Mouse (Mus musculus) G1E (cell line): Measurements from ENCODE around the gene Acvr1c.

Experiments
- CTCF ChIP-seq: IDR thresholded peaks from 2 replicates; pipeline ENCODE4 v1.5.1; 2012; ENCODE audit warnings: low read depth, low read length, inconsistent platforms, mixed read lengths
- GATA1 ChIP-seq: IDR thresholded peaks from 2 replicates; pipeline ENCODE4 v1.6.1; 2012; ENCODE audit warnings: borderline replicate concordance, low read length, inconsistent platforms, mixed read lengths
- TAL1 ChIP-seq: conservative IDR thresholded peaks from 2 replicates; pipeline ENCODE4 v1.6.1; 2012; ENCODE audit warnings: low read depth, low read length, inconsistent platforms, mixed read lengths

GRCm38 (mm10) chr2:58357068-58357413 is 654 bp downstream of the Acvr1c start:
- no peak for TF ChIP-seq CTCF
- no peak for TF ChIP-seq TAL1
- TF ChIP-seq GATA1: no peak
